33 mouse cellular contexts compared by ENCODE assay signal in the genomic region with DNA sequence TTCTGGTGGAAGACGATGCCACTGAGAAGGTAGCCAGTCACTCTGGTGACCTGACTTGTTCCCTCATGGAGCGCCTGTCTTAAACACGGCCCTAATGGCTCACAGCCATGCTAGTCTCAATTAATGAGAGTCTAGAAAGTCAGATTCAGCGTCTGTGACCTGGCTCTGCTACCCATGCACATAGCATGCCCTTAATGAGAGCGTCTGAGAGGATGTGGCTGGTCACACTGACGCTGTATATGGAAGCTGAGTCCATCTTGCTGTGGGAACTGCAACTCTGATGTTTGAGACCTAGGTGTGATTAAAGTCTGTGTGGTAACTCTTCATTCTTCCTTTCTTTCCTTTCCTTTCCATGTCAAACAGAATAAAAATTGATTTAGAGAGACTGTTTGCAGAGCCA. TPM values are rescaled to one million over a fixed set of nuclear protein-coding genes. Genes with fewer than 3 reads are reported as not detected.
DNase-seq lines count a peak whose midpoint lies in the region; ATAC-seq and TF ChIP-seq lines count a peak whose summit lies in the region.
"Had no signal": no experiment of that assay in that cellular context is flagged by ENCODE, and none has a peak within 500 bp of the region (broad histone marks: within the 10 kb centered on the region; RNA-seq: fewer than 3 reads in every experiment).

No protein-coding gene starts in this region.

- H3K9ac ChIP-seq in midbrain, embryonic 14.5 days (replicated peaks; ENCODE audit: low read length), result no peak overlapping the region
- H3K9ac ChIP-seq: heart, embryonic 15.5 days; limb, embryonic 12.5 days; liver, embryonic 13.5 days; neural tube, embryonic 12.5 days had no signal

- no peaks in the 10 kb centered on the region for H3K27me3 ChIP-seq in splenic B cell, adult 2 months (ENCODE audit: control insufficient read depth, insufficient read depth, low read length, poor library complexity, severe bottlenecking)
- H3K27me3 ChIP-seq in midbrain, embryonic 14.5 days (ENCODE audit: control insufficient read depth, insufficient read depth, low read length), result no peaks in the 10 kb centered on the region
- H3K27me3 ChIP-seq: heart, embryonic 15.5 days; limb, embryonic 12.5 days; liver, embryonic 13.5 days; neural tube, embryonic 12.5 days had no signal

- TF ChIP-seq CTCF in layer of hippocampus, adult 2 months (conservative IDR thresholded peaks at IDR 0.05), result no peak

- no peaks in the 10 kb centered on the region for H3K9me3 ChIP-seq in midbrain, embryonic 14.5 days (ENCODE audit: control insufficient read depth, low read length)
- H3K9me3 ChIP-seq: heart, embryonic 15.5 days; limb, embryonic 12.5 days; liver, embryonic 13.5 days; neural tube, embryonic 12.5 days had no signal

- no peaks in the 10 kb centered on the region for H3K4me1 ChIP-seq in midbrain, embryonic 14.5 days (ENCODE audit: control insufficient read depth, insufficient read depth, low read length)
- H3K4me1 ChIP-seq: neural tube, embryonic 12.5 days had no signal

- H3K27ac ChIP-seq in layer of hippocampus, adult 2 months, result peak overlapping the region; percentile 7; the same call in 1 of the 2 replicates
- H3K27ac ChIP-seq in midbrain, embryonic 14.5 days (replicated peaks; ENCODE audit: low read depth, low read length), result no peak overlapping the region
- H3K27ac ChIP-seq: heart, embryonic 15.5 days; kidney, postnatal 0 days; limb, embryonic 12.5 days; liver, embryonic 13.5 days; macrophage; neural tube, embryonic 12.5 days had no signal

- no peak for DNase-seq in layer of hippocampus, adult 2 months (ENCODE audit: low spot score in 2 of 2)
- no peak for DNase-seq in layer of hippocampus, adult 8-10 months (ENCODE audit: low spot score in 2 of 2)
- peak; percentile 31 for DNase-seq in T-cell, adult 2 months (ENCODE audit: low spot score)
- DNase-seq in induced T-regulatory cell, adult 2 months (ENCODE audit: low read depth), result peak; percentile 53
- DNase-seq in splenic B cell, adult 2 months (ENCODE audit: low read depth, low spot score), result peak; percentile 44
- no peak for DNase-seq in midbrain, embryonic 14.5 days
- no peak for DNase-seq in retina, embryonic 14.5 days (ENCODE audit: low spot score)
- DNase-seq: adrenal gland, postnatal 25 days; B cell, adult 2 months; cerebellum, adult 11-12 months; cerebellum, adult 9-11 months; gastrocnemius, postnatal 36 days; kidney, adult 8-10 months; kidney, postnatal 4 days; layer of hippocampus, adult 9-11 months; liver, embryonic 13.5 days; lung, adult 18-20 months; retina, postnatal 1 day; right cerebral cortex, postnatal 14 days; thymus, postnatal 14 days had no signal

- H3K4me3 ChIP-seq in layer of hippocampus, adult 2 months, result no peak overlapping the region
- H3K4me3 ChIP-seq in midbrain, embryonic 14.5 days (replicated peaks; ENCODE audit: low read depth, low read length), result no peak overlapping the region
- H3K4me3 ChIP-seq: erythroblast, embryonic 14.5 days; heart, embryonic 15.5 days; limb, embryonic 12.5 days; liver, embryonic 13.5 days; myocyte; neural tube, embryonic 12.5 days had no signal

- no peak for ATAC-seq in midbrain, embryonic 14.5 days (ENCODE audit: low FRiP score, low TSS enrichment)
- ATAC-seq: forebrain, embryonic 16.5 days; hindbrain, embryonic 16.5 days; intestine, embryonic 16.5 days; lung, postnatal 0 days had no signal

- WGBS in midbrain, embryonic 14.5 days, result 85% methylated on average over 6 of the region's 6 CpGs

- H3K4me2 ChIP-seq in midbrain, embryonic 14.5 days (ENCODE audit: low read length), result no peak overlapping the region
- H3K4me2 ChIP-seq: heart, embryonic 15.5 days; limb, embryonic 12.5 days; liver, embryonic 13.5 days; midbrain, embryonic 11.5 days; neural tube, embryonic 12.5 days had no signal

- H3K36me3 ChIP-seq in splenic B cell, adult 2 months (ENCODE audit: control insufficient read depth, insufficient read depth, low read length, poor library complexity, severe bottlenecking), result no peaks in the 10 kb centered on the region
- H3K36me3 ChIP-seq in midbrain, embryonic 14.5 days (ENCODE audit: control insufficient read depth, insufficient read depth, low read length), result no peaks in the 10 kb centered on the region
- H3K36me3 ChIP-seq: G1E; heart, embryonic 15.5 days; limb, embryonic 12.5 days; liver, embryonic 13.5 days; neural tube, embryonic 12.5 days had no signal

RNA-seq across cellular contexts. Expression of a gene that starts 32.4 kb away (rescaled TPM):
- total RNA-seq in layer of hippocampus, adult 2 months (2021), result 10 to 100 TPM; 22.4 to 23.5 TPM
- 10 to 100 TPM; 20.2 to 23.1 (median 22.8) TPM for total RNA-seq in layer of hippocampus, adult 8-10 months (2022)
- 3.3 and 4.3 TPM in 2 replicates for polyA plus RNA-seq in midbrain, embryonic 14.5 days (2014; fragmentation: Nextera tagmentation; extraction: Ambion mirVana)
- polyA plus RNA-seq: G1E had no signal

Comparison
In these comparisons a context has a peak if more than half of its experiments do, and no peak if none do; other contexts are left out.
1. DNase-seq: peak in T-cell, adult 2 months (single experiment), induced T-regulatory cell, adult 2 months (single experiment) and splenic B cell, adult 2 months (single experiment); none in layer of hippocampus, adult 2 months (0 of 2), layer of hippocampus, adult 8-10 months (0 of 2), midbrain, embryonic 14.5 days (single experiment) and retina, embryonic 14.5 days (single experiment).